Mouse (Mus musculus) brain, adult 2 months (tissue): Measurements from ENCODE around the gene Nfyb.

ENCODE experiments used
- DNase-seq: peaks from one replicate; pipeline ENCODE4 v3.0.0; 2011; ENCODE audit warnings: low read depth, low spot score

Nfyb gene

DNA sequence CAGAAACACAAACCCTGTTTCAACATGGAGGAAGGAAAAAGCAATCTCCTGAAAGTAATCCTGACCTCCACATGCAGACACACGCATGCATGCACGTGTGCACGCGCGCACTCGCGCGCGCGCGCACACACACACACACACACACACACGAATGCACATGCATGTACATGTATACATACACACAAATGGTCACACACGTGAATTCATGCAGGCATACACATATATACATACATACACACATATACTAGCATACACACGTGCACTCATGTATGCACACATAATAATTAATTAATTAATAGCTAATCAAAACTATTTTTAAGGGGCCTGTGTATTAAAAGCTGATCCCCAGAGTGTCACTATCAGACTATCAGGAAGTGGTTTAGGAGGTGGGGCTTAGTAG is 15.9 kb upstream of the Nfyb start:
- no peak for DNase-seq

DNA sequence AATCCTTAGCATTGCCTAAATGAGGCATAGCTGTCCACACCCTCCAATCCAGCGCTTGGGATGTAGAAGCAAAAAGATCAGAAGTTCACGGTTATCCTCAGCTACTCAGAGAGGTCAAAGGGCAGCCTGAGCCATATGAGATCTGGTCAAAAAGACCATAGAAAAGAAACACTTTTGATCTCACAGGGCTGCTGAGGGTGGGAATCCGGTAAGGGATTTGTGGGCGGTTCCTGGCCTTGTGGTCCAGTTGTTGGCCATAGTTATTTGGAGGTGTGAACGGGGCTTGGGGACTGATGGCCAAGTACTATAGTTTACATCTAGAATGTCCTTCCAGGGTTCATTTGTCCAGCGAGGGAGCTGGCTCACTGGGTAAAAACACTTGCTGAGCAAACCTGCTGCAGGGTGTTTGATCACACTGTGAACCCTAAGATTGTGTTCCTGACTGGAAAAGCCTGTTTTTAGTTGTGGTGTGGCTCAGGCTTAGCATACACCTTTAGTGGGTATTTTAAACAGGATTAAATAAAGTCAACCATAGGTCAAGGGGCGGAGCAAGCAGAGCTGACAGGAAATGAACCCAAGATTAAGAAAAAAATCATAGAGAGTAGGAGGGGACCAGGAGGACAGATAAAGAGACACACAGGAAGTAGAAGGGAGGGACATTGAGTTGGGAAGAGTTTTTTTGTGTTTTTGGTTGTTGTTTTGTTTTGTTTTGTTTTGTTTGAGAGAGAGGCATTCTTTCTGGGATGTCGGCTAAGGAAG is 15.0 kb upstream of the Nfyb start:
- DNase-seq, result no peak

DNA sequence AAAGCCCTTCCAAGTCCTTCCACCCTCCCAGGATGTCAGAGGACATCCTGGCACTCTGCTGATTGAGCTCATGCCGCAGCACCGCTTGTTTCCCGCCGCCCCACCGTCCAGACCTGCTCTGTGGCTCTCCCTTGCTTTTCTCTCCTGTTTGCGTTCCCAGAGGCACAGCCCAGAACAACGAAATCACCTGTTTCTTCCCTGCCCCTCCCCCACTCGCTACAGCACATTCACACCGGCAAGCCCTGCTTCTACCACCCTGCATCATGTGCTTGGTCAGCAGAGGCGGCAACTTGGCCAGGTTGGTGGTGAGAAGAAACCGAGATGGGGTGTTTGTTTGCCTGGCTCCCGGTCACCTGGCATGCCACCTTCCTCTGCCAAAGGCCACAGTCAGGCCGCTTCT is 13.9 kb upstream of the Nfyb start:
- peak; percentile 60 for DNase-seq

DNA sequence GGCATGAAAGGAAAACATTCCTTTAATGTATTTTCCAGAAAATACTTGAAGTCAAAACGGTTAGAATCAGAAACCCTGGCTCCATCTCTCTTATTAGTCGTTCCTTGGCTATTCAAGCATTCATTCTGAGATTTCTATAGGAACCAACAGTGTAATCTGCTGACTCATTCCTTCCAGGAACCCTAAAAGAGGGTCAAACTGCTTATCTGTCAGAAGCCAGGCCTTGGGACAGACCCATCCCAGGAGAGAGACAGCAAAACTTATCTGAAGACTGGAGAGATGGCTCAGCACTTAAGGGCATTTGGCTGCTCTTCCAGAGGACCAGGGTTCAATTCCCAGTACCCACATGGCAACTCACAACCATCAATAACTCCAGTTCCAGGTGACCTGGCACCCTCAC is 13.1 kb upstream of the Nfyb start:
- no peak for DNase-seq

DNA sequence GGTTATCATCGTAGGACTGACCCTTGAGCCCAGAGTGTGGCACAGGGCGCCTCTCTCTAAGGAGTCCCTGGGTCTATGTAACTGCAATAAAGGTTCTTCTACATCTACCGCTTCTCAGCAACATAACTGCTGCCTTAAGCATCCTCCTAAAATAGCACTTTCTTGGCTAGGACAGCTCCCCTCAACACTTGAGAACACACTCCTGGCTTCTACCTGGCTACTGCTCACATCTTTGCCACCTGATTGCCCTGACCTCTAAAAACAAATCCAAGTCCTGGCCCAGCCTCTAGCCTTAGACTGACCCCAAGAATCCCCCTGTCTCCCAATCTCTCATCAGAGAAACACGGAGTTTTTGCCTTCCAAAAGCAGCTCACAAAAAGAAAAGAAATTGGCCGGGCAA is 10.9 kb upstream of the Nfyb start:
- no peak for DNase-seq

DNA sequence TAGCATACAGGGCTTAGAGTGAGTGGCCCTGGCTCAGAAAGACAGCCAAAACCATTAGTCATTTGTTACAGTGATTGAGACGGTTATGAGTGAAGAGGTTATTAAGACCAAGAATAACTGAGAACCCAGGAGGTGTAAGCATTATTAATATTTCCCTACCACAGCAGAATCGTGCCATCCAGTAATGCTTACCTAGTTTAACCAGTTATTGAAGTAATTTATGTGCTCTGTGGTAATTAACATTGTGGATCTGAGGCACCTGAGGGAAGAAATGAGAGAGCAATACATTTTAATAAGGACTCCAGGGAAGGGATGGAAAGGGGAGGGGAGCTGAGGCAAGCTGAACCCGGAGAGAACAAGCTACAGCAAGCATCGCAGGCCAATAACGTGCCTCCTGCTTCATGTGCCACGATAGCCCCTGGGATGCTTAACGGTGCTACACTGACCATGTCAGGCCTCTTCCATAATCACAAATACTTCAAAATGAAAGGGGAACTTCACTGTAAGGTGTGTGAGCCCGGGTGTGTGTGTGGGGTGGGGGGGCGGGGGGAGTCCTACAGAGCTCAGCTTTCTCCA is 7.7 kb upstream of the Nfyb start:
- no peak for DNase-seq

DNA sequence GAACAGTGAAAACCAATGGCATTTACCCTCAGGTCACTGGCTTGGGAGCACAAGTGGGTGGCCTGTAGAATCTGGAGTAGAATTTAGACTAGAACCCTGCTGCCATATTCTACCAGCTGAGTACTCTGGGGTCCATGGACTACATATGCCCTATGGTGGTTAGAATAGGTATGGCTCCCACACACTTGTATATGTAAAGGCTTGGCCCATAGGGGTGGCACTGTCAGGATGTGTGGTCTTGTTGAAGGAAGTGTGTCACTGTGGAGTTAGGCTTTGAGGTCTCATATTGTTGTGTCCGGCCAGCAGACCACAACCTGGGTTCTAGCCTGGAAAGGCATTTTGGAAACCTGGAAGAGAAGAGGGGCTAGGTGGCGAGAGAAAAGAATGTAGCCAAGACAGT is 6.8 kb upstream of the Nfyb start:
- no peak for DNase-seq

DNA sequence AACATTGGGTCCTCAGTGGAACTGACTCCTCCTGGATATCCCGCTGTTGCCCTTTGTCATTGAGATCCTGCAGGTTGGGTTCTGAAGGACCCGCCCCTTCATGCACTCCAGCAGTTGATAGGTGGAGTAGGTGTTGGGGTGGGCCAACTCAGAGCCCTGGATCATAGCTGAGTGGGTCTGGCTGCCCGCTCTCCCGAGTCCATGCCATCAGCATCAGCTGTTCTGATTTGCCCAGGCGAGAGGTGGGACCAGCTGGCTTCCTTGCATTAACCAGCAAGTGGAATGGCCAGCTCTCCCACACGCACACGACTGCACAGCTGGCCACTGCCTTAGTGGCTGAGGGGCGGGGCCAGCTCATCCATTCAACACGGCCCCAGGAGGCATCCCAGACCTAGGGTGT is 5.0 kb upstream of the Nfyb start:
- no peak for DNase-seq

DNA sequence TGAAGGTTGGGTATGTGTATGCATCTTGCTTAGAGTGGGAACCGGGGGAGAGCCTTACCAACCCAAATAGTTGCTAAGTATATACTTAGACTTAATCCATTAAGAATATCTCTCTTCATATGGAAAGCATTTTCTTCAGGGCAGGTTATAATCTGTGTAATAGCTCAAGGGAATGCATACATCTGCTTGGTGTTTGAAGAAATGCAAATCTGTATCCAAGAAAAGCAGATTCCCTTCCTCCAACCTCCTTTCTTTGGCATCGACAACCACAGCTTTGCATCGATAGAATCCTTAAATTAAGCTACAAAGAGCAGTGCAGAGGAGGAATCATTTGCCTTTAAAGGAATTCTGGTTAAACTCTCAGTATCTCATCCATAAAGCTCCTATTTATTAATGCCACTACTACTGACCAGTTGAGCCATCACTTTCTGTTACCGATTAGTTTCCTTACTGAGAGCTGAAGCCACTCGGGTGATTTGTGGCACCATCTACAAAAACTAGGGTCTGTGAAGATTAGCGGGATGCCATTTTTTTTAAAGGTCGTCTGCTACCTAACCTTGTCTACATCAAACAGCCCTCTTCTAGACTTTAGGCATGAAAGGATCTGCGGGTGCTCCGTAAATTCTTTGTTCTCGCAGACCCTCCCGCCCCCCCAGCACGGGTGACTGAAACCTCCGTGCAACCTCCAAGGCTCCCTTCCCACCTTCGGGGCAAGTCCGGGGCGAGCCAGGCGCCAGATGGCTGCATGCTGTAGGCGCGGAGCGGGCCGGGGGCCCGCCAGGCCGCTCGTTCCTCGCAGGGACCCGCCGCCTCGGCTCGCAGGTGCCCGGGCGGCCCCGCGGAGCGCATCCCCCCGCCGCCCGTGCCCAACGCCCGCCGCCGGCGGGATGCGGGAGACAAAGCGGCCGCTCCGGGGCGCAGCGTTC is 925 bp downstream of the Nfyb start:
- DNase-seq, result peak; percentile 61

DNA sequence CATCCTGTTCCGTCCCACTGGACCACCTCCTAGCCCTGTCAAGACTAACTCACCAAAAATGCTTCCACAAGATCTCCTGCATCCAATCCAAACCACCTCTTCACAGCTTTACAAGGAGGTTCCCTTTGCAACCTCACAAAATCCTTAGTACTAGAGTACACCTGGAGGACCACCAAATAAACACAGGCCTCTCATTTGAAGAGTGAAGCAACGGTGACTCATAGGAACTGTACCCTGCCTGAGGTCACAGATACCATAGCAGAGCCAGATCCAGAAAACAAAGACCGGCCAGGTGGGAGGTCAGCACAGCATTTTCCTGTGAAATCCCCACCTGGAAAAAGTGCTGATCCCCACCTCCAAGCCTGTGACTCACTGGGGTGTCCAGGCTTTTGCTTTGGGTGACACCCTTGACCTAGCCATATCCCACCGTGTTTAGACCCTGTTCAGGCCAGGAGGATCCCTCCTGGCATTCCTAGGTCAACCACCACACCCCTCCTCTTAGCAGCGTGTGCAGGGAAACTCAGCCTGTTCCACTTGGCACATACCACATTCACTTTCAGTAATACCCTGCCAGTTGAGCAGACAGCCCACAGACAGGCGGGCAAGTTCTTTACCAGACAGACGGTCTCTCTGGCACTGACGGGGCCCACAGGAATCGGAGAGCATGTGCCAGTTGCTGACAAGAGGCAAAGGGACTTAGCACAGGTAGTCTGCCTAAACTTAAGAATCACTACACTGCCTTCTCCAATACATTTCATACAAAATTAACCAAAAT is 2.7 kb downstream of the Nfyb start:
- DNase-seq, result peak; percentile 86

DNA sequence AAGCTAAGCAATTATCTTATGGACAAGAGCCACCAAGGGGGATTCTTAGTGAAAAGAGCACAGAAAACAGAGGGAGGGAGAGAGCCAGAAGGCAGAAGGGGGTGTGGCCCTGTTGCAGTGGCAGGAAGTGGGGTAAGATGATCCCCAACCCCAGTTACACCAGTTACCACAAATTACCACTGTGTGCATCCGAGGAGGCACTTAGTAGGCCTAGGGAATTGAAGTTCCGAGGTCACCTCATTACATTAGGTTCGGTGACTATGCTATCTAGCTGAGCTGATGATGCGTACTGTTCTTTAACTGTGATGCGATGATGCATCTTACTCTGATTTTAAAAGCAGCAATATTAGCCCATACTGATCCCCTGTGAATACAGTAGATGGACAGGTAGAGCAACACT is 4.2 kb downstream of the Nfyb start:
- DNase-seq, result no peak

DNA sequence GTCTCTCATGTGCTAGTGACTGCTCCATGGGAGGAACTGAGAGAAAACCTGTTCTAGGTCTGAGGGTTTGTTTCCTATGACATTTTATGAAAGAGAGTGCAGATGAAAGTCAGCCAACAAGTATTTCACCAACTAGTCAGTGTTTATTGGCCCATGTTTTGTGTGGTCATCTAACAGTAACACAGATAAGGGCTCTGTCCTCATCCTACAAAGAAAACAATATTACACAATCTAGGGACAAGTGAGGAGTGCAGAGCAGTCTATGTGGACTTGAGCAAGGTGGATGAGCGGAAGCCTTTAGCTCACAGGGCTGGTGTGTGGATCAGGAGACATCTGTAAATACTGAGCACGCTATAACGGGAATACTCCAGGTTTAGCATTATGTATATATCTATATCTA is 5.1 kb downstream of the Nfyb start:
- DNase-seq, result no peak

DNA sequence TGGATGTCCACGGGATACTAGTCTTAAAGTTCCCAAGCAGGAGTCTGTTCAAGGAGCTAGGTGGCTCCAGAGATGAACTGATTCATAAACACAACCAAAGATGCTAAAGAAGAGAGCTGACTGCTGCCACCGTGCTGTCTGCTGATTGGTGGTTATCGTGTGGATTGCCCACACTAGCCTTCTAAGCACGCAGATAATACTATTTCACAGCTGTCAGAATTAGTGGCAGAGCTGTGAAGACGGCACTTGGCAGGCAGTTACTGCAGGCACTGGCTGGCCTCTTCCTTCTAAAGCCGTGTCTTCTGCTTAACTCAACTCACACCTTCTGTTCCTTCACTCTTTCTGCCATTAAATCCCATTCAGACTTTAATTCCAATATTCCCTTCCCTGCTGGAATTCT is 5.6 kb downstream of the Nfyb start:
- peak; percentile 53 for DNase-seq

DNA sequence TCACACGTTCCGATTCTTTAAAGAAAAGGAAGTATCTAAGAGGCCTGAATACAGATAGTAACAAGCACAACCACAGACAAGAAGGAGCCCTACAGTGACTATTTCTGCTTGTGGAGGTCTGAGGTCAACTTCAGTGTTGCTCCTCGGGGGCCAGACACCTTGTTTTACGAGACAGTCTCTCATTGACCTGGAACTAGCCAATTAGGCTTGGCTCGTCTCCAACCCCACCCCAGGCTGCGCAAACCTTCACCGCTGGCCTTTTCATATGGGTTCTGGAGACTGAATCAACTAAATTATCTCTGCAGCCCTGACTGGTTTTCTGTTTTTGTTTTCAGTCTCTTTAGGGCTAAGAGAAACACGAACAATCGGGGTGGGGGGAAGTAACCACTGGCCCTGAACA is 6.6 kb downstream of the Nfyb start:
- DNase-seq, result no peak

DNA sequence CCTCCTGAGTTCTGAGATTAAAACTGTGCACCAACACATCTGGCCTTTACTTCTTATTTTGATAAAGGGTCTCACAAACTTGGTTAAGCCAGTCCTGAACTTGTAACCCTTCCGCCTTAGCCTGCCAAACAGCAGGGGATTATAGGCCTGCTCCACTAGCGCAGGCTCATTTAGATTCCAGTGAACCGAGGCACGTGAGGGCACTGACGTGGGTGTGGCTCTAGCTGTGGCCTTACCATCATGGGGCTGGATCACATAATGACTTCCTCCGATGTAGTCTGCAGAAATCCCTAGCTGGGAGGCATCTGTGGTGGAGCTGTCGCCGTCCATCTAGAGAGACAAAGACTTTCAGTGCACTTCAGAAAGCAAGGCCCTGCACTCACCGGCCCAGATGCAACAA is 7.5 kb downstream of the Nfyb start:
- DNase-seq, result no peak

DNA sequence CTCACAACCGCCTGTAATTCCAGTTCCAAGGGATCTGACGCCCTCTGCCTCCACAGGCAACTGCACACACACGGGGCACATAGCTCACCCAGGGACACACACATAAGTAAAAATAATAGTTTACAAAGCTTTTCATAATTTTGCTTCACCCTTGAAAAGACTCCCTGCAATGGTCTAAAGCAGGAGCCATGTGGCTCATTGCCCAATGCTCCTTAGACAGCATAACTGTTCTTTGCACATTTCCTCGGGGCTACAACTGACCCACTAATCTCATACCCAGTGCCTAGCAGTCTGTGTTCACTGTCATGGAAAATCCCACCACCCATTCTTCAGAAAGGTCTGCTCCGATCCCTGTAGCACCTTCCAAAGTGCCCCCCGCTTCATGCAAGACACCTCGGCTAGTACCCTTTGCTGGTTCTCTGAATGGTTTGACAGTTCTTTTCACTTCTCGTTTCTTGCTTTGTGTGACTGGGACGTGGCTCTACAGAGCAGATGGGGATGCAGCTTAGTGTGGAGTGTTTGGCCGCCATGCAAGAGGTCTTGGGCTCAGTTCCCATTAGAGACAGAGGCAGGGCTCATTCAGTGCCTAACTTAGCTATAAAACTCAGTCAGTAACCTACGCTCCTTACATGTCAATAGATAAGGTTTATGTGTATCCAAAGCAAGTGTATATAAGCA is 8.6 kb downstream of the Nfyb start:
- peak; percentile 55 for DNase-seq

DNA sequence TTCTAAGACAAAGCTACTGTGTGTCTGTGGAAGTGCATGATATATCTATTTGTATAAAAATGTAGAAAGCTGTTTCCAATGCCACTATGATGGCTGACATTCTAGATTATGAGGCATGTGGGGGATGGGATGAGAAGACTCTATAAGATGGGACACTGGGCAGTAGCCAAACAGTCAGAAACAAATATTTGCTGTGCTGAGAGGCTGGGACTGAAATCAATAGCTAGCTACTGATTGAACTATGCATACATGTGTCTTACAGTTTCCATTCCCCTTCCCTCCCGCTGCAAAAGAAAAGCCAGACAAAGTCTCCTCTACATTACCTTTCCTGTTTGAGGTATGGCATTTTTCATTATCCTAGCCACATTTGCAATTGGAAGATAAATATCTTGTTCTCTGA is 9.3 kb downstream of the Nfyb start:
- no peak for DNase-seq

DNA sequence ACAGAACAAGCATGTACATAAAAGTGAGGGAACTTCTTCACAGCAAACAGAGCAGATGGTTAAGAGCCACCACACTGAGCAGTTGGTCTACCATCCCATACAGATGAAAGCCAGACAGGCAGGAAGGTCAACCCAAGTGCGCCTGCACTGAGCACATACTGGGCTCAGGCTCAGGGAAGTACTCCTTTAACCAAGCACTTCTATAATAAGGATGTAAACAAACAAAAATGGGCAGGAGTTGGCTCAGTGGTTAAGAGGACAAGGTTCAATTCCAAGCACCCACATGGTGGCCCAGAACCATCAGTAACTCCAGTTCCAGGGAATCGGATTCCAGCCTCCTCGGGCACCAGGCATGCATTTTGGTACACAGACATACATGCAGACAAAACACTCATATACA is 11.0 kb downstream of the Nfyb start:
- DNase-seq, result no peak

DNA sequence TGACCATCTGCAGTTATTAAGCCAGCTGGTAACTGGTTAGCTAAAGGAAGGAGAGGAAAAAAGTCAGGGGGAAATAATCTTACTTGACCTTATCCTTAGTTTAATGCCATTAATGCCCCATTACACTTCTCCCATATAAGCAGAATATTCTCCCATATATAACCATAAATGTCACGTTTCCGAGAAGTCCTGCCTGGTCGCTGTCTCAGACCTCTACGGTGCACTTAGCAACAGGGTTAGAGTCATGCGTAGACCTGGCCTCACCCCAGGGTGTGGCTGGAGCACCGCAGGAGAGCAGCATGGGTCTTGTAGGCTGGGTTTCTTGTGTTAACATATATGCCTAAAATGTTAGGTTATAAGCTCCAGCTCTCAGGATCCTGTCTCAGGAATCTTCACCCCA is 13.2 kb downstream of the Nfyb start:
- no peak for DNase-seq

DNA sequence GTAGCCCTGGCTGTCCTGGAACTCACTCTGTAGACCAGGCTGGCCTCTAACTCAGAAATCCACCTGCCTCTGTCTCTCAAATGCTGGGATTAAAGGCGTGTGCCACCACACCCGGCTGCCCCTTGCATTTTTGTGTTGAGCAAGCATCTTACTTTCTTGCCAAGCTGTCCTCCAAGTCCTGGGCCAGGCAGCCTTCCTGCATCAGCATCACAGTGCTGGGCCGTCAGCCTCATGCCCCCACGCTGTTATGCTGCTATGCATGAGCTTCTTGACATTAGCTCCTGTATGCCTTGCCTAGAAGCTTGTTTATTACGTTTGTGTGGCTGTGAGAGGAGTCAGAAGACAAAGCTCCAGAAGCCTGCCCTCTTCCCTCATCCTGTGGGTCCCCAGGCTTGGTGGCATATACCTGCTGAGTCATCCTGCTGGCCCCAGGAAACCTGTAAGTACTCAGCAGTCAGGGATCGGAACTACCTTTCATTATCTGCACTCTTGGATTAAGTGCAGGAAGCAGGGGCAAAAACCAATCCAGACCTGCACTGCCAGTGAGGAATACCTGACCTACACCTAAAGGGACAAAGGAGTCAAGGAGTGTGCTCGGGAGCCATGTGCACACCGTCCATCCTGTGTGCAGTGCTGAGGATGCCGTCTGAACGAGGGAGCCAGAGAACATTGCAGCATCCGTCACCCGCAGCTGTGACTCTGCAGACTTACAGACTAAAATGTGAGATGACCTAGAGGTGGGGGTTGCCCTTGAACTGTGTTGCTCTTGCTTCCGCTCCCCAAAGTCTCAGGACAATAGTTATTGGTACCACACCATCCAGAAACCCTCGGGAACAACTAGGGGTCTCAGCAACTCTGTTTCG is 16.7 kb downstream of the Nfyb start:
- no peak for DNase-seq
